Mouse (Mus musculus): ENCODE measurements at regions not wholly inside any gene's neighbourhood (a gene's known extent, or its start where the extent isn't known, plus 50 kb on each side); places are given as distances from the start of the nearest gene placed in this dataset.

GRCm38 (mm10) chr11:41533009-41533408 is 467.6 kb downstream of the Gabrg2 start:
- DNase-seq (ENCODE audit: low spot score in 2 of 2), result no peak

- peak in 1 of 2 experiments; percentile 48 for DNase-seq (ENCODE audit: low spot score in 2 of 2)
Observed at GRCm38 (mm10) chr11:41531971-41532896, 468.4 kb downstream of the Gabrg2 start.

- no peak for DNase-seq (ENCODE audit: low spot score in 2 of 2)
Observed at GRCm38 (mm10) chr11:41524979-41525378, 475.7 kb downstream of the Gabrg2 start.

DNA sequence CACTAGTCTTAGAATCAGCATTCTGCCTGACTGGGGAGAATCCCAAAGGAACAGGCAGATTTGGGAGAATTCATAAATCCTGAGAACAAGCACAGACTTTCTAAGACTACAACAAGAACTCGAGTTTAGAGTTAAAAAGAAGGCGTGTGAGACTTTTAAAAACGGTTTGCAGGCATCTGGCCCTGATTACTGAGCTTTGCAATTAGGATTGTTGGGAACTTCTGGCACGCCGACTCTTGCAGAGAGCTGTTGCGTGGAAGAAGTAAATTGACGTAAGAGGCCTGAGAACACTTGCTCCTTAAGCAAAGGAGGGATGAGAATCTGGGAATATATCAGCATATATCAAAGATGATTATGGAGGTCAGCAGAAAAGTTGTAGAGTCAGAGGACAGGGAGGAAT is 507.4 kb downstream of the Gabrg2 start:
- peak; percentile 22 to 29 for DNase-seq (ENCODE audit: low spot score in 2 of 2)

DNA sequence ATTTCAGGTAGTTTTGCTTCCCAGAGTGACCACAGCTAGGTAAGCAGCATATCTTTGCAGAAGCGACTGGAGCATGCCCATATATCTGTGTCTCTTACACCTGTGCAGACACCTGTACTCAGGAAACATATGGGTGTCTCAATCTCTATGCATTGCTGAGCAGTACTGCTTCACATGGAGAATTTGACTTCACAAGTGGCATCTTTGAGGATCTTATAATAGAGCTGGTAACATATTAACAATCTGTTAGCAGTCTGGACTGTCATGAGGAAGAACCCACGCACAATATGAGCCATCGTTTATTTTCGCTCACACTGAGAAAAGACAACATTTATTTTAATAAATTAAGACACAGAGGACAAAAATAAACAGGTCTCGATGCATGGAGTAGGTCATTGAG is 508.7 kb downstream of the Gabrg2 start:
- peak; percentile 30 to 68 for DNase-seq (ENCODE audit: low spot score in 2 of 2)

- DNase-seq (ENCODE audit: low spot score in 2 of 2), result peak; percentile 17 to 71
Observed at GRCm38 (mm10) chr11:41491279-41491678, 509.4 kb downstream of the Gabrg2 start.

DNA sequence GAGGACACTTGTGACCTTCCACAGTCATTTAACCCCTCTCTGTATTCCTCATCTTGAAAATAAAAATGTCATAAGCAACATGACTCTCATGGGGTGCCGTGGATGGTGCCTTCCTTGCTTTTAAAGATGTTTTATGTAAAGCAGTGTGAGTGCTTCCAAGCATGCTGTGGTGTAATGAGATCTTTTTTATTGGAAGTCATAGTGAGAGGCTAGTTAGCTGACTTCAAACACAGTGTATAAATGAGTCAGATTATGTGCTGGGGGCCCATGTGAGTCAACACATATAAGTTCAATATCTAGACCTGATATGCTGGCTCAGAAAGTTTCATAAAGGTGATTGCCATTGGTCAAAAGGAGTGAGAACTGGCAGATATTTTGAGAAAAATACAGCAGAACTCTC is 516.8 kb downstream of the Gabrg2 start:
- no peak for DNase-seq (ENCODE audit: low spot score in 2 of 2)

DNA sequence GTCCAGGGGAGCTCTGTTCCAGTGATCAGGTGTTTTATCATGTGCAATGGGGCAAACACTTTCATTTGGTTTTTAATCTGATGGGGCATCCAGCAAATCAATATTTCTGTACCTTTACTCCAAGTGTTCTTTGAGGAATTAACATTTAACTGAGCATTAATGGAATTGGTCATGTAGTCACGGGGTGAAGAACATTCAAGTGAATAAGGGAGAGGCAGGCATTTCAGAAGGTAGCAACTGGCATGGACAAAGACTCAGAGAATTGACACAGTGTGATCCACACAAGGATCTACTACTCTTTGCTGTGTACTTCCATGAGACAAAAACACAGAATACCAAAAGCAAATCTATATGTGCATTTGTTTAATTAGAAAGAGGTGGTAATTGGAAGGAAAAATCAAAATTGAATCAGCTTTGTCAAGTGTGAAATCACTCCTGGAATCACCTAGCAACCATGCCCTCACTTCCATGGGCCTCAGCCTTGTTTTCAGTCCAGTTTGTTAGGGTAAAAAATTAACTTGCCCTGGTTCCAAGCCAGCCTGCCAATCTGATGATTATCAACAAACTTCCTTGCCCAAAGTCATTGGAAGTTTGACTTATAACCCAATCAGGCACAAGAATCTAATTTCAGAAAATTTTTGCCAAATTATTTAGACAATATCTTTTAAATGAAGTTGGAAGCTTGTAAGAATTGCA is 529.6 kb downstream of the Gabrg2 start:
- DNase-seq (ENCODE audit: low spot score in 2 of 2), result no peak

DNA sequence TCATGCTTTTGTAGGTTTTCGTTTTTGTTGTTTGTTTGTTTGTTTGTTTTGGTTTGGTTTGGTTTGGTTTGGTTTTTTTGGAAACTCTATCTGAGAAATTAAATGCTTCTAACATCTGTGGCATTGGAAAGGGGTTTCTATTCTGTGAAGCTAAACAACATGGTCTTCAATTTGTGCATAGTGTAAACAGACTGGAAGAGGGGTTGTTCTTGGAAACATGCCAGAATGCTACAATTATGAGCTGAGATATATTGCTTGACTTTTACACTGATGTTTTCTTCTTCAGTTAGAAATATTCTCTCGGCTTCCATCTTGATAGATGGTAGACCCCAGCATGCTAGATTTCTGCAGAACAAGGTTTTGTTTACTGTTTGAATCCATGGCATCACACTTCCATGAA is 533.3 kb downstream of the Gabrg2 start:
- DNase-seq (ENCODE audit: low spot score in 2 of 2), result peak in 1 of 2 experiments; percentile 1

GRCm38 (mm10) chr11:41433846-41434245 is 566.8 kb downstream of the Gabrg2 start:
- DNase-seq (ENCODE audit: low spot score in 2 of 2), result peak in 1 of 2 experiments; percentile 4

DNA sequence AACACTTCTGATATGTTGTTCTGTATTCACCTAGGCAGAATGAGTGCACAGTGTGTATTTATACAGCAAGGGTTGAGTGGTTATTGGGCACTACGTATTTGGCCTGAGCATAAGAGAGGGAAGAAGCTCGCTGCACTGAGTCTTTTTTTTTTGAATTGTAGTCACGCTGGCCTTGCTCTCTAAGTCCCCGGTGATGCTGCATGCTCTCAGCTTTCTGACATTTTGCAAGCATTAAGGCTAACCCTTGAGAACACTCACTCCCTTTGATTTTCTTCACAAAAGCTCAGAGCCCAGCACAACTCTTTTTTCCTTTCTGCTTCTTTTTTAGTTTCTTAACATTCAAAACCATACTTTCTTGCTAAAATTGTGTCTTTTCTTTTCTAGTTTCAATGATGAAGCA is 575.1 kb downstream of the Gabrg2 start:
- DNase-seq (ENCODE audit: low spot score in 2 of 2), result no peak
